Mouse (Mus musculus): ENCODE measurements around the gene Cbl. TPM values are rescaled to one million over a fixed set of nuclear protein-coding genes. Genes with fewer than 3 reads are reported as not detected.
"Not testable (repeated sequence)": the region's sequence is repeated elsewhere in the genome, so short reads cannot be mapped to it uniquely, and the experiment has no call there.

The Cbl gene
- total and polyA plus RNA-seq, 3 experiments, result 8.7 to 31.5 (median 26.2) TPM

DNA sequence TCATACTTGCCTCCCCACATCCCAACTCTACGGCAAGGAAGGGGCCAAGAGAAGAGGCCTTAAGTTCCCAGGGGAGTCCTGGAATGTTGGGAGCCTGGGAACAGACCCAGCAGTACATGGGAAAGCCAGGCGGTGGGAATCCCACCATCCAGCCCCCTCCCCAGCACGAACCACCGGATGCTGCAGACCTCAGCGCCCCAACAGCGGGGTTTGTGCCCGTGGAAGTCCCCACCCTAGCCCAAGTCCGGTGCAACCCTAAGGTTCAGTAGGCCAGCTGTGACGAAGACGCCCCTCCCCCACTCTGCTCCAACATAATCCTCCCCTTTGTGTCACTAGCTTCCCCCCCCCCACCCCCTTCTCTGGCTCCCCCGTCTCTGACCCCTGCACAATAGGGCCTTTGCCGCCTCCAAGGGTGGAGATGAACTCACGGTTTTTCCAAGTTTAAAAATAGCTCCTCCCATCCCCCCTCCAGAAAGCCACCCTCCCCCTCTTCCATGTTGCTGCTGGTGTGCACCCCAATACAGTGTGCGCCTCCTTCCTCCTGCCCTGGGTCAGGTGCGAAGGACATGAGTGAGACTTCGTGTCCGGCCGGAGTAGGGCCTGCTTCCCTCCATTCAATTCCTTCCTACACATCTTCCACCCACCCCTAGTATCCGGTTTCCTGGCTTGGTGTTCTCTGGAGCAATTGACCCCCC is 103.1 kb downstream of the Cbl start:
- peak; percentile 32 for DNase-seq

- DNase-seq, result peak; percentile 86
Observed at GRCm38 (mm10) chr9:44130034-44130433, 103.8 kb downstream of the Cbl start.

DNA sequence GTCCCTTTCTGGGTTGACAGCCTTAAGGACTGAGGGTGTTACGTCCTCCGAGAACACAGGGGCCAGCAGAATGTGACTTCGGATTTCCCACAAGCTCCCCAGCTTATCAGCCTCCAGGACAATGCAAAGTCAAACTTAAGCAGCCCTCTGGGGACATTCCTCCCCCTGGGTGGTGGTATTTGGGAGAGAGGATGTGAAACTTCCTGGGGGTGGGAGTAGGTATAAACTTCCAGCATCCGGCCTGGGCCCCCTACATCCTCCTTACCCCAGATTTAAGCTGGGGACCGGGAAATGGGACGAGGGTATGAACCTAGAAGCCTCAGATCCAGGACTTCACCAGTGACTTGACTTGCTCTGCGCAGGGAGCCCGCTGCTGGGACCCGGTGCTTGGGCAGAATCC is 104.2 kb downstream of the Cbl start:
- no peak for DNase-seq

DNA sequence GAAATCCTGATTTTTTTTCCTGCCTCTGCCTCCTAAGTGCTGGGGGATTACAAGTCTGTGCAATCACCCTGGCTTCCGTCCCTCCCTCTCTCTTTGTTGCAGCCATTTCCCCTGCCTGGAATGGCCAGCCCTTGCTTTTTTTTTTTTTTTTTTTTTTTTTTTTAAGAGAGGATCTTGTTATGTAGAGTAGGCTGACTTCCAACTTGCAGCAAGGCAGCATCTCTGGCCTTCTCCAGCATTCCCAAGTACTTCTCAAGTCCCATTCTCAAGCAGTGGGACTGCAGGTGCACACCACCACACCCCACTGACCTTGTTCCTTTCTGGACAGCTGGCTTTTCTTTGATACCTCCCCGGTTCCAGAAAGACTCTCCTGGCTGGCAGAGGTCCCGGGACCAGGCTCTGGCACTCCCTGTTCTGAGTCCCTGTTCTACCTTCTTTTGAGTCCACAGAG is 106.5 kb downstream of the Cbl start:
- no peak for DNase-seq

DNA sequence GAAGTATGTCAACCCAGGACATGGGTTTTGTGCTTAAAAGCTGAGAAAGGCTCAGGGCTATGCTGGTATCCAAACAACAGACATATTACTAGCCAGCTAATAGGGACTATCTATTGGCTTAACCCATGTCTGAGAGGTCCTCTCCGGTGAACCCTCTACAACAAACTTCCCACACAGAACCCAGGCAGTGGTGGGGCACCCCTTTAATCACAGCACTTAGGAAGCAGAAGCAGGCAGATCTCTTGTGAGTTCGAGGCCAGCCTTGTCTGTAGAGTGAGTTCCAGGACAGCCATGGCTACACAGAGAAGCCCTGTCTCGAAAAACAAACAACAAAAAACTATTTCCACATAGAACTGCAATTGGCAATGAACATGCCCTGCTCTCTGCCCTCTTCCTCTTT is 107.1 kb downstream of the Cbl start:
- DNase-seq, result no peak

- DNase-seq, result peak; percentile 83
Observed at GRCm38 (mm10) chr9:44125546-44126428, 108.1 kb downstream of the Cbl start.

GRCm38 (mm10) chr9:44125026-44125425 is 108.8 kb downstream of the Cbl start:
- DNase-seq, result no peak

DNA sequence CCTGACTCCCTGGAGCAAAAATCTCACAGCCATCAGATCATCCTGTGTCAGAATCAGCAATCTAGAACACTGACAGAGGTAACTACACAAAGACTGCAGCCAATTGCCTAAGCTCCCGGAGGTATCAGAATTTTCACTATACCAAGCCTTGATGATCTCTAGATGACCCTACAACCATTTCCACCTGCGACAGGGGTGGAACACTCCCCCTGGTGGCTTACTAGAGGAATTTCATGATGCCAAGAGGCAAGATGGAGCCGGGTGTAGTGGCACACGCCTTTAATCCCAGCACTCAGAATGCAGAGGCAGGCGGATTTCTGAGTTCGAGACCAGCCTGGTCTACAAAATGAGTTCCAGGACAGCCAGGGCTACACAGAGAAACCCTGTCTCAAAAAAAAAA is 109.5 kb downstream of the Cbl start:
- DNase-seq, result no peak

GRCm38 (mm10) chr9:44119948-44120465 is 113.8 kb downstream of the Cbl start:
- DNase-seq, result no peak

DNA sequence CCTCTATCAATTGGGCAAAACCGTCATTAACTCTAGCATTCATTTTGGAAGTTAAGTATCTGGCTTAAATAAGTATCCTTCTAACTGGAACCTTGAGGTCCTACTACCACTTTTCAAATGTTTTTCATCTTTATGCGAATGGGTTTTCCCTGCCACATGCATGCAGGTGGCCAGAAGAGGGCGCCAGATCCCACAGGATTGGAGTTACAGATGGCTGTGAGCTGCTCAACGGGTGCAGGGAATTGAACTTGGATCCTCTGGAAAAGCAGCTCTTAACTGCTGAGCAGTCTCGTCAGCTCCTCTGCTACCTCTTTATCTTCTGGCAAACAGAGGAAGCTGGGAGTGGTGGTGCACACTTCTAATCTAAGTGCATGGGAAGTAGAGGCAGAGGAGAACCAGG is 114.8 kb downstream of the Cbl start:
- no peak for DNase-seq

DNA sequence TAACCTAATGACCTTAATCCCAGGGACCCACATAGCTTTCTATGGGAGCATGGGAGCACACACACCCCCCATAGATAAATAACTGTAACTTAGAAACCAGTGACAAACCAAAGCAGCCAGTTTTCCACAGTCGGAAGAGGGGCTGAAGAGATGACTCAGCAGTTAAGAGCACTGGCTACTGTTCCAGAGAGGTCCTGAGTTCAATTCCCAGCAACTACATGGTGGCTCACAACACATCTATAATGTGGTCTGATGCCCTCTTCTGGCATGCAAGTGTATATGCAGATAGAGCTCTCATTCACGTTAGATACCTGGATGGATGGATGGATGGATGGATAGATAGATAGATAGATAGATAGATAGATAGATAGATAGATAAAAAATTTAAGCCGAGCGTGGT is 117.7 kb downstream of the Cbl start:
- no peak for DNase-seq

DNA sequence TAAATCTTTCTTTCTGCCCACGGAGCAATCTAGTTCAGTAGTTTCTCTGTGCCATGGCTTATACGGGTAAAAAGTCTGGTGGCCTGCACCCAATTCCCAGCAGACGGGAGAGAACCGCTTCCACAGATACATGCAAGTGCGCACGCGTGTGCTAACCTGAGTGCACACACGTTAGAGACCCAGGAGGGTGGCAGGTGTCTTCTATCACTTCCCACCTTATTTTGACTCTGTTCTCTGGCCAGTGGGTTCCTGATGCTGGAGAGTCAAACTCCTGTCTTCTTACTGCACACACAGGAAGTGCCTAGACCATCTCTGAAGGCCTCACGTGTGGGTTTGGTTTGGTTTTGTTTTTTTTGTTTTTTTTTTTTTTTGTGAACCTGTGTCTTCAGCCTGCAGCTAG is 118.2 kb downstream of the Cbl start:
- DNase-seq, result no peak

GRCm38 (mm10) chr9:44114453-44114852 is 119.4 kb downstream of the Cbl start:
- DNase-seq, result no peak

DNA sequence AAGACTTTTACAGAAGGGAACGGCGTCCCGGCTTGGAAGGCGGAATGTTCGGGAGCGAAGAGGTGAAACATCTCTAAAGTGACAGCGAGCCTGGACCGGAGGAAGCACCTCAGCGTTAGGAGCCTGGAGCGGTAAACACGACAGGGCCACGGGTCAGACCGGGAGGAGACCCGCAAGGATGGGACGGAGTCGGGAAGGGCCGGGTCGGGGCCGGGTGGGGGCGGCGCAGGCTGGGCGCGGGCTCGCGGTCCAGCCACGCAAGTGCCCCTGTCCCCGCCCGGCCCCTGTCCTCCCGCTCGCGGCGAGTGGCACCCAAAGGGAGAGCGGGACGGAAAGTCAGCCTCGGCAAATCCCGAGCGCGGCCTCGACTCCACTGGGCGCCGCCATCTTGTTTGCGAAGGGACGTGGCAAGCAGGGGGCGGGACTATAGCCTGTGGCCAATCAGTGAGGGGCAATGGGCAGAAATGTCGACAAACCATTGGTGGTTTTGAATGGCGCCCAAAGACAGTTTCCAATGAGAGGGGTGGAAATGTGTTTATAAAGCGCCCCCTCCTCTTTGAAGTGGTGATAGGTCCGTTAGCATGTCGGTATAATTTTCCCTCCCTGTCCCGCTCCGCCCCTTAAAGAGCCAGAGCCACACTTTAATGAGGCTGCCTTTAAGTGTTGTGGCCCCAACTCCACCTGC is 120.6 kb downstream of the Cbl start, which contains the start of the genes Gm49380 and Rnf26:
Gene Gm49380 (minus strand): TSS at position 396 of the 685 bp plus-strand sequence.
Gene Rnf26 (minus strand): TSS at position 413 of the 685 bp plus-strand sequence.
- peak; percentile 97 for DNase-seq

GRCm38 (mm10) chr9:44111909-44112308 is 121.9 kb downstream of the Cbl start:
- DNase-seq, result not testable (repeated sequence)

DNA sequence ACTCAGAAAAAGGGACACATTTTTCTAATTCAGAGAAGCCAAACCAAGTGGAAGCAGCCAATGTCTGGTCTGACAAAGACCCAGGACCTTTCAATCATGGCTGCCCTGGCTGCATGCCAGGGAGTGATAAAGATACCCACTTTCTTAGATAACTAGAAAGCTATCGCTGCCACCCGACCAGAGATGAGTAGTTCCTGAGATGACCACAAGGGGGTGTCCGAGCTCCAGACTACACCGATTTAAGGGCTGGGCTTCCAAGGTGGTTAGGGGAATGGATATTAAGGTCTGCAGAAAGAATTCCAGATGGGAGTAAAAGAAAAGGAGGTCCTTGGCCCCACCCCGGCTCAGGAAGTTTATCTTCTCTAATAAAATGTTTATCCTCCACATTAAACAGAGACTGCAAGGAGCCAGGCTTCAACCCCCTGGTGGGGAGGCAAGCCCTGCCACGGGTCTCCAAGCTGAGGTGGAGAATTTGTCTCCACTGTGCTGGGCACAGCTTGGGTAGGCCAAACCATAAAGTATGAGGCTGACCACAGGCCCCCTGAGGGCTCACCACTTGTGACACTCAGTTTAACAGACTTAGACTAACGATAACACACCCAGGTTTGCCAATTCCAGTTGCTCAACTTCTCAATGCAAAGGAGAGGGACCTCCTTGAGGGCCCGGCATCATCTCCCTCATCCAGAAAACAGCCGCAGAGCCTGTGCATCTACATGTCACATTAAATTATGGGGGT is 124.3 kb downstream of the Cbl start:
- peak; percentile 77 for DNase-seq

DNA sequence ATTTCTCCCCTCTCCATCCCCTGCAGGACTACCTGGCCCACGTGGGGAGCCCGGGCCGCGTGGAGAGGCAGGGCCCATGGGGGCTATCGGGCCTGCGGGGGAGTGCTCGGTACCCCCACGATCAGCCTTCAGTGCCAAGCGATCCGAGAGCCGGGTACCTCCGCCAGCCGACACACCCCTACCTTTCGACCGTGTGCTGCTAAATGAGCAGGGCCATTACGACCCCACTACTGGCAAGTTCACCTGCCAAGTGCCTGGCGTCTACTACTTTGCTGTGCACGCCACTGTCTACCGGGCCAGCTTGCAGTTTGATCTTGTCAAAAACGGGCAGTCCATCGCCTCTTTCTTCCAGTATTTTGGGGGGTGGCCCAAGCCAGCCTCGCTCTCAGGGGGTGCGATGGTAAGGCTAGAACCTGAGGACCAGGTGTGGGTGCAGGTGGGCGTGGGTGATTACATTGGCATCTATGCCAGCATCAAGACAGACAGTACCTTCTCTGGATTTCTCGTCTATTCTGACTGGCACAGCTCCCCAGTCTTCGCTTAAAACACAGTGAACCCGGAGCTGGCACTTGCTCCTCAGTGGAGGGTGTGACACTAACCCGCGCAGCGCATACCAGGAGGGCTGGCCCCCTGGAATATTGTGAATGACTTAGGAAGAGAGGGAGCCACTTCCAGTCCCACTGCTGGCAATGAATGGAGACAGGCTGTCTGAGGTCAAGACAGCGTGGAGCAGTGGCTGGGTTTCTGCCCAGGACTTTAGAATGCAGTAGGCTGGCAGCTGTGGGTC is 125.4 kb downstream of the Cbl start:
- DNase-seq, result no peak

DNA sequence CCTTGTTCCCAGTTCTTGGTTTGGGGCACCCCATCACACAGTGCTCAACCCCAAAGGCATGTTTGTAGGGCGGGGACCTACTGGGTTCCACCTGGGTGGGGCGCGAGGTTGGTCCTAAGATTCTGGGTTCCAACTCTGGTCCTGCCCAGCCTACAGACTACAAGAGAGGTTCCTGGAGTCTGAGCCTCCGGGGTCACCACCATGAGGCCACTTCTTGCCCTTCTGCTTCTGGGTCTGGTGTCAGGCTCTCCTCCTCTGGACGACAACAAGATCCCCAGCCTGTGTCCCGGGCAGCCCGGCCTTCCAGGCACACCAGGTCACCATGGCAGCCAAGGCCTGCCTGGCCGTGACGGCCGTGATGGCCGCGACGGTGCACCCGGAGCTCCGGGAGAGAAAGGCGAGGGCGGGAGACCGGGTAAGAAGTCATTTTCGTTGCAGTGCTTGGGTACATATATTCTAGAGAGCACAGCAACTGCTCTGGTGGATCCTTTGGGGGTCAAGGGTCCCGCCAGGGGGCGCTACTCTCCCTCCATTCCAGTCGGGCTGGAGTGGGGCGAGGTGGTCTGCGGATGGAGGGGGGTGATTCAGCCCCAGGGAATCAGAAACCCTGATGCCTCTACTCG is 126.2 kb downstream of the Cbl start:
- DNase-seq, result peak; percentile 81

- DNase-seq, result peak; percentile 85
Observed at GRCm38 (mm10) chr9:44107110-44107509, 126.7 kb downstream of the Cbl start, which contains the start of gene C1qtnf5. Gene C1qtnf5 (plus strand): TSS chr9:44107245.

DNA sequence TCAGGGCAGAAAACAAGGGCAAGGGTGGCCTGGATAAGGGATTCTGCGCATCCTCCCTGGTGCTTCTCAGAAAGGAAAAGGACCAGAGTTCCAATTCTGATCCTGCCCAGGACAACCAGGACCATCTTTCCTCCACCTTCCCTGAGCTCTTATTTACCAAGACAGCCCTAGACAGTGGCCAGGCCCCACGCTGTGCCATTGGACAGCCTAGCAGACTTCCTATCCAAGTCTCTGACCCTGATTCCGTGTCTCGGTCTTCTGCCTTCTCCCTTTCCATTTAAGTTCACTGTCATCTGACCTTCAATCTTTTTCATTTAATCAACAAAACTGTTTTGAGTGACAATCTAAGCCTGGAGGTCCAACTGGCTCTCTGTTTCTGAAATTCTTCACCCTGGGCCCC is 127.3 kb downstream of the Cbl start:
- DNase-seq, result no peak

Data from adrenal gland, adult 2 months (tissue).